Mouse (Mus musculus): ENCODE measurements around the gene Crebl2. TPM values are rescaled to one million over a fixed set of nuclear protein-coding genes. Genes with fewer than 3 reads are reported as not detected.

Gene Crebl2
- total RNA-seq, 2 experiments from 2014 or later, result 31.8 to 36.6 TPM

- intact Hi-C loops (cut with DNase I), result no loop called here
- no peak for DNase-seq (ENCODE audit: low spot score in 2 of 2)
Measured at GRCm38 (mm10) chr6:134896570-134897436, 66.8 kb downstream of the Crebl2 start.

GRCm38 (mm10) chr6:134897443-134898094, 67.6 kb downstream of the Crebl2 start:
- intact Hi-C loops (cut with DNase I), result loop anchor here (1.0 kb wide), 1 partner anchor 23 kb away; the partner anchor contains the start of gene Cdkn1b
- peak; percentile 92 to 93 for DNase-seq (ENCODE audit: low spot score in 2 of 2)

GRCm38 (mm10) chr6:134898095-134898965, 68.4 kb downstream of the Crebl2 start, which contains the start of gene Gpr19:
TSS of gene Gpr19 (minus strand) at chr6:134898578.
- intact Hi-C loops (cut with DNase I), result loop anchor here (1.0 kb wide), 1 partner anchor 22 kb away; the partner anchor contains the start of gene Cdkn1b
- peak; percentile 87 to 88 for DNase-seq (ENCODE audit: low spot score in 2 of 2)

- intact Hi-C loops (cut with DNase I), result no loop called here
- no peak for DNase-seq (ENCODE audit: low spot score in 2 of 2)
Measured at GRCm38 (mm10) chr6:134903368-134903767, 73.4 kb downstream of the Crebl2 start.

- intact Hi-C loops (cut with DNase I), result no loop called here
- DNase-seq (ENCODE audit: low spot score in 2 of 2), result no peak
Measured at GRCm38 (mm10) chr6:134903891-134904884, 74.2 kb downstream of the Crebl2 start.

- intact Hi-C loops (cut with DNase I), result no loop called here
- no peak for DNase-seq (ENCODE audit: low spot score in 2 of 2)
Measured at GRCm38 (mm10) chr6:134905811-134906210, 75.9 kb downstream of the Crebl2 start.

Other genes with a start within 250 kb of the Crebl2 start
- gene Mansc1, start 197.7 kb upstream of the Crebl2 start, total RNA-seq (2021), result 10 to 100 TPM in 1 of 2 experiments, 1 to 10 TPM in 1; 9.9 to 14.0 TPM
- gene Borcs5, start 190.6 kb upstream of the Crebl2 start, total RNA-seq (2021), result 10 to 100 TPM; 33.4 to 42.4 TPM
- 10 to 100 TPM in 1 of 2 experiments, 1 to 10 TPM in 1; 8.0 to 12.7 TPM for gene Dusp16, start 37.5 kb upstream of the Crebl2 start, total RNA-seq (2021)
- 10 to 100 TPM; 20.2 to 24.9 TPM for gene Gpr19, start 68.4 kb downstream of the Crebl2 start, total RNA-seq (2021)
- gene Cdkn1b, start 90.2 kb downstream of the Crebl2 start, total RNA-seq (2021), result 10 to 100 TPM; 41.5 to 46.0 TPM
- 1 to 10 TPM; 3.2 to 8.0 TPM for gene Apold1, start 151.6 kb downstream of the Crebl2 start, total RNA-seq (2021)
- gene Ddx47, start 181.5 kb downstream of the Crebl2 start, total RNA-seq (2021), result 10 to 100 TPM; 52.9 to 63.8 TPM
- gene Gprc5a, start 235.5 kb downstream of the Crebl2 start, total RNA-seq (2021), result under 1 TPM; 0.30 to 0.43 TPM

All from left cerebral cortex, postnatal 36 days (tissue).